Mouse (Mus musculus) heart, postnatal 36 days (tissue): ENCODE data around the gene Slc16a3. TPM values are rescaled to one million over a fixed set of nuclear protein-coding genes. Genes with fewer than 3 reads are reported as not detected.

Experiments used
- DNase-seq, 2 experiments: peaks; one replicate each; pipeline ENCODE4 v3.0.0; 2021 to 2022
- intact Hi-C: fragments of 180-260 bp; cut with DNase I; formaldehyde crosslinking; loops from one replicate; pipeline ENCODE4 v1.15.1; 2025
- total RNA-seq, 2 experiments: library from RNA; stranded (reverse); gene quantifications; 2 replicates each; pipeline ENCODE4 v1.2.3; 2021

The Slc16a3 gene
- total RNA-seq, 2 experiments from 2014 or later: 1.3 to 1.9 TPM

GRCm38 (mm10) chr11:120945926-120946325 lies 2.4 kb upstream of the Slc16a3 start:
- intact Hi-C loops: no loop called here
- DNase-seq: no peak

GRCm38 (mm10) chr11:120948861-120949851 lies 876 bp downstream of the Slc16a3 start:
- peak; percentile 51 to 54 for DNase-seq
- intact Hi-C loops: no loop called here

GRCm38 (mm10) chr11:120949863-120950262 lies 1.6 kb downstream of the Slc16a3 start:
- intact Hi-C loops: loop anchor here (5.0 kb wide), 1 partner anchor 37 kb away; no protein-coding TSS in a partner anchor

GRCm38 (mm10) chr11:120950281-120951202 lies 2.3 kb downstream of the Slc16a3 start:
- DNase-seq: peak; percentile 85
- intact Hi-C loops: loop anchor here (5.0 kb wide), 1 partner anchor 37 kb away; no protein-coding TSS in a partner anchor

More at GRCm38 (mm10) chr11:120949863-120950262, 1.6 kb downstream of the Slc16a3 start:
- no peak for DNase-seq

GRCm38 (mm10) chr11:120951237-120951636 lies 3.0 kb downstream of the Slc16a3 start:
- intact Hi-C loops: loop anchor here (5.0 kb wide), 1 partner anchor 36 kb away; no protein-coding TSS in a partner anchor
- DNase-seq: no peak

GRCm38 (mm10) chr11:120951731-120952730 lies 3.8 kb downstream of the Slc16a3 start:
- DNase-seq: no peak
- intact Hi-C loops: loop anchor here (5.0 kb wide), 1 partner anchor 35 kb away; no protein-coding TSS in a partner anchor

- intact Hi-C loops: loop anchor here (5.0 kb wide), 1 partner anchor 32 kb away; no protein-coding TSS in a partner anchor
- DNase-seq: no peak
Observed at GRCm38 (mm10) chr11:120954936-120955335, 6.7 kb downstream of the Slc16a3 start.

GRCm38 (mm10) chr11:120955701-120956100 lies 7.4 kb downstream of the Slc16a3 start:
- intact Hi-C loops: no loop called here
- DNase-seq: no peak

- intact Hi-C loops: no loop called here
- no peak for DNase-seq
Observed at GRCm38 (mm10) chr11:120957052-120957451, 8.8 kb downstream of the Slc16a3 start.

GRCm38 (mm10) chr11:120957731-120958257 lies 9.5 kb downstream of the Slc16a3 start:
- peak; percentile 18 to 35 for DNase-seq
- intact Hi-C loops: no loop called here

GRCm38 (mm10) chr11:120959066-120959465 lies 10.8 kb downstream of the Slc16a3 start:
- no peak for DNase-seq
- intact Hi-C loops: no loop called here

- no peak for DNase-seq
- intact Hi-C loops: no loop called here
Observed at GRCm38 (mm10) chr11:120959564-120959963, 11.3 kb downstream of the Slc16a3 start.

- DNase-seq: no peak
- intact Hi-C loops: no loop called here
Observed at GRCm38 (mm10) chr11:120960248-120960647, 12.0 kb downstream of the Slc16a3 start.

GRCm38 (mm10) chr11:120961594-120961993 lies 13.3 kb downstream of the Slc16a3 start:
- intact Hi-C loops: no loop called here
- DNase-seq: no peak

- no peak for DNase-seq
- intact Hi-C loops: no loop called here
Observed at GRCm38 (mm10) chr11:120962050-120962771, 13.9 kb downstream of the Slc16a3 start.

- intact Hi-C loops: no loop called here
- DNase-seq: no peak
Observed at GRCm38 (mm10) chr11:120962909-120963308, 14.6 kb downstream of the Slc16a3 start.

- intact Hi-C loops: no loop called here
- DNase-seq: no peak
Observed at GRCm38 (mm10) chr11:120964195-120965157, 16.2 kb downstream of the Slc16a3 start.
